Mouse (Mus musculus): ENCODE measurements around the gene Tnks2. TPM values are rescaled to one million over a fixed set of nuclear protein-coding genes. Genes with fewer than 3 reads are reported as not detected.
A peak's percentile ranks its signal among the peaks of the same experiment; 100 is the strongest.

Gene Tnks2
- polyA plus RNA-seq, 1 experiment = 46.0 TPM

- Histone ChIP-seq H3K4me1 (replicated peaks; ENCODE audit: control insufficient read depth, insufficient read depth, low read length) (peaks cover 4% of the 10 kb centered on the region; the same call in 1 of the 2 replicates), H3K4me3 (ENCODE audit: control insufficient read depth, insufficient read depth, low read length) (peak overlapping the region; percentile 80), H3K36me3 (ENCODE audit: control insufficient read depth, insufficient read depth, low read length) (no peaks in the 10 kb centered on the region), H3K27ac (ENCODE audit: control insufficient read depth, insufficient read depth, low read length) (no peak overlapping the region), H3K27me3 (ENCODE audit: control insufficient read depth, insufficient read depth, low read length) (no peaks in the 10 kb centered on the region; the same call in 1 of the 2 replicates)
- under 1% methylated on average over 85 of the region's 85 CpGs for WGBS
- peak; percentile 54 for DNase-seq
- TF ChIP-seq CTCF (IDR thresholded peaks at IDR 0.05; ENCODE audit: borderline replicate concordance, control insufficient read depth, extremely low read depth, insufficient read depth, low read length, poor library complexity) (peak; percentile 45; the same call in 1 of the 2 replicates), POLR2A (IDR thresholded peaks at IDR 0.05; ENCODE audit: control insufficient read depth, extremely low read depth, insufficient read depth, low read length, poor library complexity) (peak; percentile 40; the same call in 1 of the 2 replicates)
Observed at GRCm38 (mm10) chr19:36918441-36919301, 84.6 kb downstream of the Tnks2 start.

DNA sequence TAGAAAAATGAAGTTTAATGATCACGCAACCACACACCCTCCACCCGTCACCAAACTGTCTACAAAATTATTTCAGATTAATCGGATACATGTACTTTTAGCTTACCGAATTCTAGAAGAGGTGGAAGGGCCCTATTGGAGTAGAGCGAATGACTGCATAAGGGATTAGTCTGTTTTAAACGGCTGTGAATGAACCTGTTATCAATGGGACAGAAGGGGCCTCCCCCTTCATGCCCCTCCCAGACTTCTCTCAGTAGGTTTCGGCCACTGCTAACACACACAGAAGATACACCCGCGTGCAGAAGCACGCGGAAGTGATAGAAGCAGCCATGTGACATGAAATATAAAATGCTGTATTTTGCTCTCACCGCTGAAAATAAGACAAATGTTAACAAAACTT, 85.4 kb downstream of the Tnks2 start, which contains the start of gene Fgfbp3:
Gene Fgfbp3 (minus strand): TSS at position 150 of the 400 bp plus-strand sequence.
- WGBS = 15% methylated on average over 12 of the region's 12 CpGs
- Histone ChIP-seq H3K36me3 (ENCODE audit: control insufficient read depth, insufficient read depth, low read length) (no peaks in the 10 kb centered on the region), H3K27ac (ENCODE audit: control insufficient read depth, insufficient read depth, low read length) (no peak within 1 kb of the TSS), H3K4me3 (ENCODE audit: control insufficient read depth, insufficient read depth, low read length) (peak within 1 kb of the TSS; percentile 80), H3K4me1 (replicated peaks; ENCODE audit: control insufficient read depth, insufficient read depth, low read length) (peaks cover 4% of the 10 kb centered on the region; the same call in 1 of the 2 replicates), H3K27me3 (ENCODE audit: control insufficient read depth, insufficient read depth, low read length) (no peaks in the 10 kb centered on the region; the same call in 1 of the 2 replicates)
- no peak for TF ChIP-seq POLR2A (IDR thresholded peaks at IDR 0.05; ENCODE audit: control insufficient read depth, extremely low read depth, insufficient read depth, low read length, poor library complexity)
- TF ChIP-seq CTCF (IDR thresholded peaks at IDR 0.05; ENCODE audit: borderline replicate concordance, control insufficient read depth, extremely low read depth, insufficient read depth, low read length, poor library complexity) = no peak
- no peak for DNase-seq

DNA sequence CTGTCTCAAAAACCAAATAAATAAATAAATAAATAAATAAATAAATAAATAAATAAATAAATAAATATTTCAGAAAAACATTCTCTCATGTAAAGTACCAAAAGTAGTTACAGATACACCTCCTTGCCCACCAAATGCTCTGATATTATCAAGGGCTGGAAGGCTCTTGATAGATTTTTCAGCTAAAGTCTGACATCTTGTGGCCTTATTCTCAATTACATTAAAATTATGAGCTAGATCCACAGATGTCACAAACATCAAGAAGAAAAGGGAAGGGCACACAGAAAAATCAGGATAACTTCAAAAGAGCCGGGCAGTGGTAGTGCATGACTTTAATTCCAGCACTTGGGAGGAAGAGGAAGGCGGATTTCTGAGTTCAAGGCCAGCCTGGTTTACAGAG, 88.0 kb downstream of the Tnks2 start:
- Histone ChIP-seq H3K36me3 (ENCODE audit: control insufficient read depth, insufficient read depth, low read length) (no peaks in the 10 kb centered on the region), H3K4me3 (ENCODE audit: control insufficient read depth, insufficient read depth, low read length) (no peak overlapping the region), H3K27ac (ENCODE audit: control insufficient read depth, insufficient read depth, low read length) (no peak overlapping the region), H3K27me3 (ENCODE audit: control insufficient read depth, insufficient read depth, low read length) (no peaks in the 10 kb centered on the region; the same call in 1 of the 2 replicates), H3K4me1 (replicated peaks; ENCODE audit: control insufficient read depth, insufficient read depth, low read length) (peaks cover 7% of the 10 kb centered on the region; the same call in 1 of the 2 replicates)
- 18% methylated on average over 2 of the region's 2 CpGs for WGBS
- DNase-seq = no peak
- TF ChIP-seq POLR2A (IDR thresholded peaks at IDR 0.05; ENCODE audit: control insufficient read depth, extremely low read depth, insufficient read depth, low read length, poor library complexity) (no peak), CTCF (IDR thresholded peaks at IDR 0.05; ENCODE audit: borderline replicate concordance, control insufficient read depth, extremely low read depth, insufficient read depth, low read length, poor library complexity) (no peak)

DNA sequence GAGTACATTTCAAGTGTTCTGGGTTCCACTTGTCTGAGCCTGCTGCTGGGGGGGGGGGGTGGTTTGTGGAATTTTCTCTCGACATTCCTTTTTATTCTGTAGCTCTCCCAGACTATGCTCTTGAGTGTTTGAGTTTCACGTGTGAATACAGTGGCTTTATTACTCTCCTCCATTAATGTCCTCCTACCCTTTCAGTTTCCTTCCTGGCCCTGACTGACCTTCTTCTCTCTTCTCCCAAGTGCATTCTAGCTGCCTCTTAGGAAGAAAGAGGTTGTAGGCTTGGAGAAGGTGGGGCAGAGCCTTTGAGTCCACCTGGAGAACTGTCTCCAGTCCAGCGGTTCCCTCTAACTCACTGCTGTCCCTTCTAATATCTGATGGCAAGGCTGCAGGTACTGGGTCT, 88.9 kb downstream of the Tnks2 start:
- Histone ChIP-seq H3K36me3 (ENCODE audit: control insufficient read depth, insufficient read depth, low read length) (no peaks in the 10 kb centered on the region), H3K27ac (ENCODE audit: control insufficient read depth, insufficient read depth, low read length) (no peak overlapping the region), H3K27me3 (ENCODE audit: control insufficient read depth, insufficient read depth, low read length) (no peaks in the 10 kb centered on the region; the same call in 1 of the 2 replicates), H3K4me1 (replicated peaks; ENCODE audit: control insufficient read depth, insufficient read depth, low read length) (peaks cover 7% of the 10 kb centered on the region; the same call in 1 of the 2 replicates), H3K4me3 (ENCODE audit: control insufficient read depth, insufficient read depth, low read length) (no peak overlapping the region)
- 88% methylated on average over 3 of the region's 3 CpGs for WGBS
- no peak for DNase-seq
- TF ChIP-seq POLR2A (IDR thresholded peaks at IDR 0.05; ENCODE audit: control insufficient read depth, extremely low read depth, insufficient read depth, low read length, poor library complexity) (no peak), CTCF (IDR thresholded peaks at IDR 0.05; ENCODE audit: borderline replicate concordance, control insufficient read depth, extremely low read depth, insufficient read depth, low read length, poor library complexity) (no peak)

GRCm38 (mm10) chr19:36925671-36926552, 91.9 kb downstream of the Tnks2 start, which contains the start of gene Btaf1:
Btaf1 (plus strand) TSS chr19:36926079.
- WGBS = under 1% methylated on average over 98 of the region's 98 CpGs
- Histone ChIP-seq H3K4me3 (ENCODE audit: control insufficient read depth, insufficient read depth, low read length) (peak within 1 kb of the TSS; percentile 92), H3K27me3 (ENCODE audit: control insufficient read depth, insufficient read depth, low read length) (no peaks in the 10 kb centered on the region), H3K36me3 (ENCODE audit: control insufficient read depth, insufficient read depth, low read length) (no peaks in the 10 kb centered on the region), H3K4me1 (replicated peaks; ENCODE audit: control insufficient read depth, insufficient read depth, low read length) (0 out of 2 replicates have a peak, but pooled peaks cover 3% of the 10 kb centered on the region), H3K27ac (ENCODE audit: control insufficient read depth, insufficient read depth, low read length) (peak within 1 kb of the TSS; percentile 25)
- peak; percentile 74 for DNase-seq
- peak; percentile 37; the same call in 1 of the 2 replicates for TF ChIP-seq CTCF (IDR thresholded peaks at IDR 0.05; ENCODE audit: borderline replicate concordance, control insufficient read depth, extremely low read depth, insufficient read depth, low read length, poor library complexity)
- peak; percentile 97 for TF ChIP-seq POLR2A (IDR thresholded peaks at IDR 0.05; ENCODE audit: control insufficient read depth, extremely low read depth, insufficient read depth, low read length, poor library complexity)

All from thymus, adult 2 months (tissue).